Mouse (Mus musculus) bone marrow, adult 2 months (tissue): ENCODE results near the gene Pzp.

Source experiments
- CTCF ChIP-seq: fragments of 200-500 bp; IDR thresholded peaks from 2 replicates; pipeline ENCODE4 v1.5.1; 2011; ENCODE audit warnings: low read length, control low read depth; ENCODE audit not compliant: control insufficient read depth, insufficient read depth
- POLR2A ChIP-seq: fragments of 200-500 bp; IDR thresholded peaks from 2 replicates; pipeline ENCODE4 v1.6.1; 2011; ENCODE audit warnings: low read depth, mild to moderate bottlenecking, control low read depth, low read length, borderline replicate concordance; ENCODE audit not compliant: control insufficient read depth

- TF ChIP-seq CTCF, result no peak
- no peak for TF ChIP-seq POLR2A
Measured at GRCm38 (mm10) chr6:128437288-128437687, 89.2 kb downstream of the Pzp start.
